Mouse (Mus musculus): ENCODE measurements around the gene Aldh6a1.
A peak's percentile ranks its signal among the peaks of the same experiment; 100 is the strongest.

Gene Aldh6a1

GRCm38 (mm10) chr12:84450718-84451646 lies at the start of gene Aldh6a1, which contains the start of gene Lin52:
TSS of gene Aldh6a1 (minus strand) at chr12:84451004.
TSS of gene Lin52 (plus strand) at chr12:84451422.
- peak; percentile 100 for DNase-seq (ENCODE audit: low read depth)

- DNase-seq (ENCODE audit: low read depth): no peak
Measured at GRCm38 (mm10) chr12:84496795-84497194, 46.0 kb upstream of the Aldh6a1 start.

GRCm38 (mm10) chr12:84487324-84488056 lies 36.7 kb upstream of the Aldh6a1 start:
- DNase-seq (ENCODE audit: low read depth): no peak

- DNase-seq (ENCODE audit: low read depth): no peak
Measured at GRCm38 (mm10) chr12:84482778-84483585, 32.2 kb upstream of the Aldh6a1 start.

- DNase-seq (ENCODE audit: low read depth): no peak
Measured at GRCm38 (mm10) chr12:84481251-84481650, 30.4 kb upstream of the Aldh6a1 start.

GRCm38 (mm10) chr12:84478937-84479336 lies 28.1 kb upstream of the Aldh6a1 start:
- DNase-seq (ENCODE audit: low read depth): no peak

GRCm38 (mm10) chr12:84468701-84469100 lies 17.9 kb upstream of the Aldh6a1 start:
- DNase-seq (ENCODE audit: low read depth): peak; percentile 81

- peak; percentile 73 for DNase-seq (ENCODE audit: low read depth)
Measured at GRCm38 (mm10) chr12:84462856-84463255, 12.1 kb upstream of the Aldh6a1 start.

- peak; percentile 72 for DNase-seq (ENCODE audit: low read depth)
Measured at GRCm38 (mm10) chr12:84461416-84461815, 10.6 kb upstream of the Aldh6a1 start.

- no peak for DNase-seq (ENCODE audit: low read depth)
Measured at GRCm38 (mm10) chr12:84459845-84460244, 9.0 kb upstream of the Aldh6a1 start.

- no peak for DNase-seq (ENCODE audit: low read depth)
Measured at GRCm38 (mm10) chr12:84456911-84457310, 6.1 kb upstream of the Aldh6a1 start.

- DNase-seq (ENCODE audit: low read depth): no peak
Measured at GRCm38 (mm10) chr12:84451801-84452200, 997 bp upstream of the Aldh6a1 start.

GRCm38 (mm10) chr12:84450351-84450717 lies 470 bp downstream of the Aldh6a1 start:
- peak; percentile 29 for DNase-seq (ENCODE audit: low read depth)

GRCm38 (mm10) chr12:84449887-84450286 lies 917 bp downstream of the Aldh6a1 start:
- no peak for DNase-seq (ENCODE audit: low read depth)

GRCm38 (mm10) chr12:84448181-84448580 lies 2.6 kb downstream of the Aldh6a1 start:
- no peak for DNase-seq (ENCODE audit: low read depth)

- no peak for DNase-seq (ENCODE audit: low read depth)
Measured at GRCm38 (mm10) chr12:84447386-84447785, 3.4 kb downstream of the Aldh6a1 start.

GRCm38 (mm10) chr12:84442526-84442925 lies 8.3 kb downstream of the Aldh6a1 start:
- DNase-seq (ENCODE audit: low read depth): no peak

GRCm38 (mm10) chr12:84438697-84439096 lies 12.1 kb downstream of the Aldh6a1 start:
- no peak for DNase-seq (ENCODE audit: low read depth)

GRCm38 (mm10) chr12:84429825-84430224 lies 21.0 kb downstream of the Aldh6a1 start:
- peak; percentile 30 for DNase-seq (ENCODE audit: low read depth)

- DNase-seq (ENCODE audit: low read depth): peak; percentile 46
Measured at GRCm38 (mm10) chr12:84423990-84424389, 26.8 kb downstream of the Aldh6a1 start.

- DNase-seq (ENCODE audit: low read depth): no peak
Measured at GRCm38 (mm10) chr12:84417605-84417922, 33.2 kb downstream of the Aldh6a1 start.

Data from NIH3T3 (cell line).